In genomic region chr5:44197806-44198205, GRCm38 (mm10) we compare ENCODE assay signal across 17 mouse cellular contexts.
"Had no signal": no experiment of that assay in that cellular context is flagged by ENCODE, and none has a peak within 500 bp of the region (broad histone marks: within the 10 kb centered on the region; RNA-seq: fewer than 3 reads in every experiment).

No protein-coding gene starts in this region.

- H3K4me1 ChIP-seq: lung, embryonic 15.5 days; midbrain, embryonic 12.5 days; midbrain, embryonic 15.5 days; neural tube, embryonic 12.5 days; stomach, embryonic 15.5 days had no signal

- ATAC-seq: midbrain, embryonic 15.5 days had no signal

- DNase-seq: kidney, adult 18-20 months; kidney, adult 9 months; kidney, postnatal 14 days; kidney, postnatal 4 days; lung, adult 18-20 months; lung, postnatal 10 days; lung, postnatal 36 days; right cerebral cortex, postnatal 25 days; spleen, adult 18-20 months; thymus, postnatal 36 days had no signal

- H3K9ac ChIP-seq: liver, embryonic 14.5 days; lung, embryonic 15.5 days; midbrain, embryonic 12.5 days; midbrain, embryonic 15.5 days; neural tube, embryonic 12.5 days; neural tube, embryonic 15.5 days; stomach, embryonic 15.5 days had no signal

- H3K27ac ChIP-seq: liver, embryonic 14.5 days; lung, embryonic 15.5 days; midbrain, embryonic 12.5 days; midbrain, embryonic 15.5 days; neural tube, embryonic 12.5 days; neural tube, embryonic 15.5 days; stomach, embryonic 15.5 days had no signal

- H3K27me3 ChIP-seq: lung, embryonic 15.5 days; midbrain, embryonic 12.5 days; midbrain, embryonic 15.5 days; neural tube, embryonic 12.5 days; neural tube, embryonic 15.5 days; stomach, embryonic 15.5 days had no signal

- H3K4me3 ChIP-seq: lung, embryonic 15.5 days; midbrain, embryonic 12.5 days; midbrain, embryonic 15.5 days; neural tube, embryonic 12.5 days; neural tube, embryonic 15.5 days; stomach, embryonic 15.5 days had no signal

- H3K9me3 ChIP-seq: lung, embryonic 15.5 days; midbrain, embryonic 12.5 days; midbrain, embryonic 15.5 days; neural tube, embryonic 12.5 days; neural tube, embryonic 15.5 days; stomach, embryonic 15.5 days had no signal

- H3K4me2 ChIP-seq: lung, embryonic 15.5 days; midbrain, embryonic 12.5 days; midbrain, embryonic 15.5 days; neural tube, embryonic 12.5 days; neural tube, embryonic 15.5 days; stomach, embryonic 15.5 days had no signal
